Mouse (Mus musculus) CH12.LX (cell line): ENCODE measurements at regions not wholly inside any gene's neighbourhood (a gene's known extent, or its start where the extent isn't known, plus 50 kb on each side); places are given as distances from the start of the nearest gene placed in this dataset.

ENCODE experiments used
- CHD1 ChIP-seq: IDR thresholded peaks from 2 replicates; pipeline ENCODE4 v1.6.1; 2012; ENCODE audit warnings: low read depth, low read length, improper control_type of control experiment, inconsistent platforms
- CHD2 ChIP-seq: IDR thresholded peaks from 2 replicates; pipeline ENCODE4 v1.6.1; 2011; ENCODE audit warnings: low read length, improper control_type of control experiment
- CTCF ChIP-seq, 2 experiments: IDR thresholded peaks in 1 of 2; conservative IDR thresholded peaks in 1 of 2; 2 replicates each; pipeline ENCODE4 v1.5.1; 2011 to 2012; ENCODE audit warnings: low read depth in 2 of 2, low read length in 2 of 2, improper control_type of control experiment in 1 of 2, inconsistent platforms in 1 of 2, mild to moderate bottlenecking in 1 of 2, moderate library complexity in 1 of 2
- EP300 ChIP-seq: IDR thresholded peaks from 2 replicates; pipeline ENCODE4 v1.6.1; 2011; ENCODE audit warnings: low read length, improper control_type of control experiment
- KAT2A ChIP-seq: IDR thresholded peaks from 2 replicates; pipeline ENCODE4 v1.6.1; 2012; ENCODE audit warnings: low read length, improper control_type of control experiment, inconsistent platforms; ENCODE audit not compliant: insufficient replicate concordance
- MAFK ChIP-seq: IDR thresholded peaks from 2 replicates; pipeline ENCODE4 v1.6.1; 2011; ENCODE audit warnings: low read length, improper control_type of control experiment; ENCODE audit not compliant: insufficient replicate concordance
- MAX ChIP-seq: IDR thresholded peaks from 2 replicates; pipeline ENCODE4 v1.6.1; 2011; ENCODE audit warnings: low read length, improper control_type of control experiment
- MXI1 ChIP-seq: IDR thresholded peaks from 2 replicates; pipeline ENCODE4 v1.6.1; 2011; ENCODE audit warnings: mild to moderate bottlenecking, low read depth, low read length, improper control_type of control experiment
- NELFE ChIP-seq: IDR thresholded peaks from 2 replicates; pipeline ENCODE4 v1.6.1; 2011; ENCODE audit warnings: low read depth, low read length, improper control_type of control experiment
- PAX5 ChIP-seq: IDR thresholded peaks from 2 replicates; pipeline ENCODE4 v1.6.1; 2012; ENCODE audit warnings: low read length, inconsistent platforms, mixed read lengths
- POLR2A ChIP-seq: IDR thresholded peaks from 2 replicates; pipeline ENCODE4 v1.6.1; 2011; ENCODE audit warnings: low read depth, mild to moderate bottlenecking, improper control_type of control experiment, low read length
- SMC3 ChIP-seq: IDR thresholded peaks from 2 replicates; pipeline ENCODE4 v1.6.1; 2011; ENCODE audit warnings: low read depth, low read length, improper control_type of control experiment
- USF1 ChIP-seq: IDR thresholded peaks from 2 replicates; pipeline ENCODE4 v1.6.1; 2014; ENCODE audit warnings: low read depth, mild to moderate bottlenecking, inconsistent platforms, low read length, improper control_type of control experiment

GRCm38 (mm10) chr1:90285318-90285717 is 81.5 kb downstream of the Ackr3 start:
- TF ChIP-seq CTCF (conservative IDR thresholded peaks at IDR 0.05 in 1 of 2, IDR thresholded peaks at IDR 0.05 in 1 of 2; ENCODE audit: low read depth in 2 of 2, low read length in 2 of 2) (no peak), MAX (no peak), EP300 (no peak), MXI1 (no peak), KAT2A (no peak), USF1 (no peak), POLR2A (no peak), SMC3 (no peak), MAFK (no peak), PAX5 (no peak), CHD2 (no peak), CHD1 (no peak), NELFE (no peak)
